Mouse (Mus musculus) C2C12 (cell line): ENCODE measurements at regions not wholly inside any gene's neighbourhood (a gene's known extent, or its start where the extent isn't known, plus 50 kb on each side); places are given as distances from the start of the nearest gene placed in this dataset.

Experiments used
- CEBPB ChIP-seq: IDR thresholded peaks from one replicate; pipeline ENCODE4 v1.6.1; 2011; ENCODE audit warnings: low read depth, mild to moderate bottlenecking, control low read depth, moderate library complexity
- CTCF ChIP-seq: IDR thresholded peaks from one replicate; pipeline ENCODE4 v1.5.1; 2011; ENCODE audit not compliant: control insufficient read depth, insufficient read depth, insufficient read length
- MAX ChIP-seq: IDR thresholded peaks from one replicate; pipeline ENCODE4 v1.6.1; 2011; ENCODE audit warnings: mild to moderate bottlenecking, control low read depth
- MYOD1 ChIP-seq: IDR thresholded peaks from one replicate; pipeline ENCODE4 v1.6.1; 2011; ENCODE audit warnings: low read depth; ENCODE audit not compliant: control insufficient read depth, insufficient read length
- MYOG ChIP-seq: IDR thresholded peaks from one replicate; pipeline ENCODE4 v1.6.1; 2011; ENCODE audit not compliant: control insufficient read depth, insufficient read length; ENCODE audit errors: extremely low read depth
- USF1 ChIP-seq: IDR thresholded peaks from one replicate; pipeline ENCODE4 v1.6.1; 2011; ENCODE audit warnings: low read depth, mild to moderate bottlenecking, control low read depth, moderate library complexity

GRCm38 (mm10) chr2:136620969-136621368 is 92.3 kb upstream of the Snap25 start:
- TF ChIP-seq CTCF: no peak
- no peak for TF ChIP-seq MAX
- TF ChIP-seq CEBPB: no peak
- TF ChIP-seq USF1: no peak
- TF ChIP-seq MYOG: no peak
- TF ChIP-seq MYOD1: no peak
